Mouse (Mus musculus) forebrain, embryonic 16.5 days (tissue): ENCODE results near the gene Nav2. TPM values are rescaled to one million over a fixed set of nuclear protein-coding genes. Genes with fewer than 3 reads are reported as not detected.

ENCODE experiments used
- ATAC-seq: fragments of 200-750 bp; cut with Nextera tagmentation; 2 replicates; pipeline ENCODE4 v1.8.0; 2017; ENCODE audit warnings: mild to moderate bottlenecking, moderate library complexity
- H3K27ac ChIP-seq: fragments of 300-500 bp; sonication (generic); 2 replicates; pipeline ENCODE4 v1.5.1; 2014; ENCODE audit warnings: low read length, control low read depth
- H3K27me3 ChIP-seq: fragments of 300-500 bp; sonication (generic); replicated peaks from 2 replicates; pipeline ENCODE4 v1.6.1; 2014; ENCODE audit warnings: low read length; ENCODE audit not compliant: control insufficient read depth, insufficient read depth
- H3K36me3 ChIP-seq: fragments of 300-500 bp; sonication (generic); 2 replicates; pipeline ENCODE4 v1.6.1; 2014; ENCODE audit not compliant: control insufficient read depth, insufficient read depth
- H3K4me1 ChIP-seq: fragments of 300-500 bp; sonication (generic); replicated peaks from 2 replicates; pipeline ENCODE4 v1.6.1; 2014; ENCODE audit warnings: low read length; ENCODE audit not compliant: control insufficient read depth, insufficient read depth
- H3K4me2 ChIP-seq: fragments of 300-500 bp; sonication (generic); 2 replicates; pipeline ENCODE4 v1.6.1; 2014; ENCODE audit warnings: mild to moderate bottlenecking, low read length, control low read depth
- H3K4me3 ChIP-seq: fragments of 300-500 bp; sonication (generic); replicated peaks from 2 replicates; pipeline ENCODE4 v1.5.1; 2014; ENCODE audit warnings: mild to moderate bottlenecking, low read length, control low read depth
- H3K9ac ChIP-seq: fragments of 300-500 bp; sonication (generic); replicated peaks from 2 replicates; pipeline ENCODE4 v1.6.1; 2014; ENCODE audit warnings: low read depth, low read length, control low read depth
- H3K9me3 ChIP-seq: fragments of 300-500 bp; sonication (generic); 2 replicates; pipeline ENCODE4 v1.6.1; 2016; ENCODE audit warnings: low read length; ENCODE audit not compliant: control insufficient read depth
- WGBS: fragments of 180-500 bp; shearing (Covaris S2); extraction: QIAGEN DNeasy Blood & Tissue Kit; methylation state at CpG from one replicate; pipeline ENCODE4 v1.1.7; 2014; 5-methylcytosine and 5-hydroxymethylcytosine counted together
- polyA plus RNA-seq: library from polyadenylated mRNA; unstranded; fragments of >200 nt; fragmentation: Nextera tagmentation; extraction: Ambion mirVana; gene quantifications from 2 replicates; pipeline ENCODE4 v1.2.1, GENCODE M21; 2015

The Nav2 gene
- polyA plus RNA-seq, 1 experiment from 2014 or later, result 35.2 TPM

DNA sequence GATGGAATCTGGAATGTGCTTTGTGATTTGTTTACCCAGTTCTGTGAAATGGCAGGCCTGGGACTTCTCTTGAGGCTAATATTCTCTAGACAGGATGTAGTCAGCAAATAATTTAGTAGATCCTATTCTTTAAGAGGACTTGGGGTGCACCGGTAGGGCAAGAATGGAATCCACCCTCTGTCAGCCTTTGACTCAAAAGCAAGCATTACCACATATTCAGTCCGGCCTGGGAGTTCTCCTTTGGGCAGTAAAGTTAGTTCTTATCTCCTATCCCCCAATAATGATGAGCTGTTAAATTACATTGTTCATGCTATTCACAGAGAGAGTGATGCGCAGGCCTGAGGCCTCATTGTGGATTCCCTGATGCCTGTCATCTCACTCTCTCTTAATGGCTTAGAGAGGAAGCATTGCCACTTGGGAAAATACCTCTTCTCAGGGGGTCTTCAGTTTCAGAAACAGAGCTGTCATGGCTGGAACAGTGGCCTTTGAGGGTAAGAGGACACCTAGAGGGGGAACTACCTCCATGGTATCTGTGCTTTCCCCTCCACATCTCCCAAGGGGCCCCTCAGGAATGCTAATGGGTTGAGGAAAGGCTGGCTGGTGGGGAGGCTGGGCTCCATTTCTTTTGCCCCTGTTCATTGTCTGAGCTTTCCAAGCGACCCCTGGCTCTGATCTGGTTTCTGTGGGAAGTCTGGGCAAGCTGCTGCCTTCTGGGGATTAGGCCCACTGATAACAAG lies 133.0 kb downstream of the Nav2 start:
- no peak overlapping the region for H3K4me2 ChIP-seq
- H3K36me3 ChIP-seq, result no peaks in the 10 kb centered on the region
- no peaks in the 10 kb centered on the region for H3K27me3 ChIP-seq
- 0 out of 2 replicates have a peak, but pooled peaks cover 7% of the 10 kb centered on the region for H3K4me1 ChIP-seq
- H3K9ac ChIP-seq, result no peak overlapping the region
- no peaks in the 10 kb centered on the region for H3K9me3 ChIP-seq
- no peak overlapping the region for H3K4me3 ChIP-seq
- no peak overlapping the region for H3K27ac ChIP-seq
- WGBS, result 56% methylated on average over 4 of the region's 4 CpGs
- no peak for ATAC-seq

DNA sequence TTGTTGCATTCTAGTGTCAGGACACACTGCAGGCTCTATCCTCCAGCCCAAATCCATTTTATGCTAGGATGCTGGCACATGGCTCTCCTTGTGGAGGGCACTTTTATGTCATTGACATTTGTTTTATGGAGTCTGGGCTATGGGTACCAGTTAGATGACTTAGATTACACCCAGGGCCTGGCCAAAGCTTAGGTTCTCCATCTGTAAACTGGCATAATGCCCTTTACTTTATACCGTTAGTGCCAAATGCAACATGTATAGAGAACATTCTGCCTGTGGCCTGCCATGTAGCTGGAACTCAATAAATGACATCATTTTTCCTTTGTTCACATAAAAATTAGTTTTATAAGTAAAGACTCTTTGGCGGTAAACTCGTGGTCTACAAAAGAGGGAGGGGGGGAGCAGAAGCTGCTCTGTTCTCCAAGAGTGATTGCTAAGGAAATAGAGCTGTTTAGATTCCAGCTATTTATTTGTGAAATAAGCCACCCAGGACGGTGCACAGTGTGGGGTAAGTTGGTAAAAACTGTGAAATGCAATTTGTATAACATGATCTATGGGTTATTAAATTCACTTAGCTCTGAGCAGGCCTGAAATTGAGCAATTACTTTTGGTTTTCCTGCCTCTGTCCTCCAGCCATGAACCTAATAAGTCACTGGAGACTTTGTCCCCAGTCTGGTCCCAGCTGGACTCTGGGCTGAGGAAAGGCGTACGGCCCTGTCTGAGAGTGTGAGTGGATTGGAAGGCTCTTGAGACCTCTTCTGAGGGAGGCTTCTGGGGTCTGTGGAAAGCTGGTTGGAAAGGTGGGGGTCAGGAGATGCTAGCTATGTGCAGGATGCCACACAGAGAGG lies 137.2 kb downstream of the Nav2 start:
- no peak overlapping the region for H3K4me3 ChIP-seq
- WGBS, result 67% methylated on average over 6 of the region's 6 CpGs
- ATAC-seq, result no peak
- H3K4me2 ChIP-seq, result no peak overlapping the region
- H3K27ac ChIP-seq, result no peak overlapping the region
- no peak overlapping the region for H3K9ac ChIP-seq
- no peaks in the 10 kb centered on the region for H3K9me3 ChIP-seq
- H3K4me1 ChIP-seq, result 0 out of 2 replicates have a peak, but pooled peaks cover 4% of the 10 kb centered on the region
- H3K27me3 ChIP-seq, result no peaks in the 10 kb centered on the region
- H3K36me3 ChIP-seq, result no peaks in the 10 kb centered on the region

DNA sequence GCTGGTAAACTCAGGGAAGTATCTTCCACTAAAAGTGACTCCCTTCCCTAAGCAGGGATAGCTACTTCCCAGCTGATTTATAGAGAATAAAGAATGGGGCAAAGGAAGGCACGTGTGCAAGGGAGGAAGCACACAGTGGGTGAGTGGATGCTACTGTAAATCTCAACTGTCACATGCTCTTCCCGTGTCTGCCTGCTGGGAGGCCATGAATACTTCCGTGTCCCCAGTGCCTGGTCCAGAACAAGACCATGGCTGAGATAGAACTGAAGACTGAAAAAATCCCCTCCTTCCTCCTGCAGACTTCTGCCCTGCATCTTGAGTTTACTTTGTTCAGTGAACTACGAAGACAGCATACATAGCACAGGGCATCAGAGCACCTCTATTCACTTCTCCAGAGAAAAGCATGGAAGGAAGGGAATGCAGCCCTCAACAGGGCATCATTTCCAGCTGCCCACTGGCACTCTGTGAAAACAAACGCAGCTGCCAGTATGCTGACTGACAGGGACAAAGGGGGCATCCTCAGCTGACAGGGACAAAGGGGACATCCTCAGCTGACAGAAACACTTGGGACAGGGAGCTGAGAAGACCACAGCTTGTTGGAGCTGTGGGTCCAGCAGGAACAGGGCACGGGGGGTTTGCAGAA lies 138.0 kb downstream of the Nav2 start:
- H3K36me3 ChIP-seq, result no peaks in the 10 kb centered on the region
- H3K27ac ChIP-seq, result no peak overlapping the region
- no peaks in the 10 kb centered on the region for H3K9me3 ChIP-seq
- WGBS, result 73% methylated on average over 6 of the region's 6 CpGs
- no peak for ATAC-seq
- no peak overlapping the region for H3K9ac ChIP-seq
- no peak overlapping the region for H3K4me3 ChIP-seq
- 0 out of 2 replicates have a peak, but pooled peaks cover 4% of the 10 kb centered on the region for H3K4me1 ChIP-seq
- H3K27me3 ChIP-seq, result no peaks in the 10 kb centered on the region
- H3K4me2 ChIP-seq, result no peak overlapping the region

DNA sequence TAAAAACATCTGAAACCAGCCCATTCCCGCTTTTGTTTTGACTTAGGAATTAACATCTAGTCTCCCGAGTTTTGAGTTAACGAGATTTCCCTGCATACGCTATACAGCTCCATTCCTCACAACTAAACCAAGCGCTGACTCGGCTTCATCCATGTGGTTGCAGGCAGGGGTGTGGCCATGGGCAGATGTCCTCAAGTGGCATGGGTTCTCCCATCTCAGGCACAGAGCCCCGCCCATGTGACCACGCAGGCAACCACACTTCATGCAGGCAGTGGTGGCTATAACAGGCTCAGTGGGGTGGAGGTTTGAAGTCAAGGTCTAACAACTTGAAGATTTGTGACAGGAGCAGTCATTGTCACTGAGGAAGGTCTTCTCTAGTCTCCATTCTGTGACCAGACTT lies 138.8 kb downstream of the Nav2 start:
- H3K27me3 ChIP-seq, result no peaks in the 10 kb centered on the region
- peak; percentile 28; the same call in 1 of the 2 replicates for ATAC-seq
- H3K4me3 ChIP-seq, result no peak overlapping the region
- no peak overlapping the region for H3K4me2 ChIP-seq
- WGBS, result 39% methylated on average over 8 of the region's 8 CpGs
- H3K9me3 ChIP-seq, result no peaks in the 10 kb centered on the region
- H3K9ac ChIP-seq, result no peak overlapping the region
- H3K27ac ChIP-seq, result no peak overlapping the region
- no peaks in the 10 kb centered on the region for H3K36me3 ChIP-seq
- H3K4me1 ChIP-seq, result 0 out of 2 replicates have a peak, but pooled peaks cover 4% of the 10 kb centered on the region

DNA sequence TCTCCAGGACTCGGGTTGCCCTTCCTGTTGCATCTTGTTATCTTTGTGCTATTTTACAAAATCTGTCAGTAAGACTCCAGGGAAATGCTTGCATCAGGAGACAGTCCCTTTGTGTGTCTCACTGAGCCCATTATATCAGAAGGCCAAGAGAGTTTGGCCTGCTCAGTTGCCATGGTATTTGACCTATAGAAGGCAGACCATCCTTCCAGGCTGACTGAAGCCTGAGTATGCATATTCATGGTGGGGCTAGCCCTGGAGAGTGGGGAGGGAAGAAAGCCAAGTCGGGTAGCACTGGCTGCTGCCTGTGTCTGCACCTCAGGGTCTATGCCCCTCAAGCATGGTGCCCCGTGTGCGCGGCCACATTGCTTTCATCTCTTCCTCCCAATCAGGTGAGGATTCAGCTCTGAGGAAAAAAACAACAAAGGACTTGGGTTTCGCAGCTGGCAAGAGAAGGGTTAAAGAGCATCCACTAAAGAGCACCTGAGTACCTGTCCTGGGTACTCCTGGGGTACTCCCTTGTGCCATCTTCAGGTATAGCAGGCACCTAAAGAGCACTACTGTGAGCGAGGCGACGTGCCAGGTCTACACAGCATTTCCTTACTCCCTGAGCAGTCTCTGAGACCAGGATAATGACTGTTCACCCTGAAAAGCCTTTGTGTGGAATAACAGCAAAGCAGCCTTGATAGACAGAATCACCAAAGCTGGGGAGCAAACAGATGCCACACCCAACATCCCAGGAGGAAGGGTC lies 144.5 kb downstream of the Nav2 start:
- H3K9ac ChIP-seq, result no peak overlapping the region
- 0 out of 2 replicates have a peak, but pooled peaks have one; percentile 47 for ATAC-seq
- WGBS, result 69% methylated on average over 9 of the region's 9 CpGs
- H3K36me3 ChIP-seq, result no peaks in the 10 kb centered on the region
- H3K27me3 ChIP-seq, result no peaks in the 10 kb centered on the region
- H3K27ac ChIP-seq, result no peak overlapping the region
- H3K4me1 ChIP-seq, result peaks cover 5% of the 10 kb centered on the region
- H3K4me2 ChIP-seq, result no peak overlapping the region
- H3K4me3 ChIP-seq, result no peak overlapping the region
- no peaks in the 10 kb centered on the region for H3K9me3 ChIP-seq

DNA sequence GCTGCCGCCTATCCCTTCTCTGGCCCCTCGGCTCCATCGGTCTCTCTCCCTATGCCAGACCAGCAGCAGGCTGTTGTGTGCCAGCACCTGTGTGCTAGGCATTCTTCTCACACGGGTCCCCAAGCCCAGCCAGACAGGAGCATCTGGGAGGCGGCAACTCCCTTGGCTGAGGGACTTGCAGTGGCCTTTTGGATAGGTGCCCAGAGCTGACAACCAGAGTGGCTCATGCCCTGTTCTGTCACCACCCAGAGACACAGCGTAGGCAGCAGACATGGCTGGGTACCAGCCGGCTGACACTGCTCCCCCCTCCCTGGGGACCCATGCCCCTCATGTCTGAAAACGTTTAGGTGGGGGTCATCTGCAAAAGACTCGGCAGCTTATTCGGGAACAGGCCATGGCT lies 146.8 kb downstream of the Nav2 start:
- ATAC-seq, result peak; percentile 58
- 55% methylated on average over 10 of the region's 10 CpGs for WGBS
- Histone ChIP-seq H3K4me1 (peaks cover 5% of the 10 kb centered on the region), H3K9ac (no peak overlapping the region), H3K9me3 (no peaks in the 10 kb centered on the region), H3K4me2 (no peak overlapping the region), H3K4me3 (no peak overlapping the region), H3K27me3 (no peaks in the 10 kb centered on the region), H3K27ac (no peak overlapping the region), H3K36me3 (no peaks in the 10 kb centered on the region)

DNA sequence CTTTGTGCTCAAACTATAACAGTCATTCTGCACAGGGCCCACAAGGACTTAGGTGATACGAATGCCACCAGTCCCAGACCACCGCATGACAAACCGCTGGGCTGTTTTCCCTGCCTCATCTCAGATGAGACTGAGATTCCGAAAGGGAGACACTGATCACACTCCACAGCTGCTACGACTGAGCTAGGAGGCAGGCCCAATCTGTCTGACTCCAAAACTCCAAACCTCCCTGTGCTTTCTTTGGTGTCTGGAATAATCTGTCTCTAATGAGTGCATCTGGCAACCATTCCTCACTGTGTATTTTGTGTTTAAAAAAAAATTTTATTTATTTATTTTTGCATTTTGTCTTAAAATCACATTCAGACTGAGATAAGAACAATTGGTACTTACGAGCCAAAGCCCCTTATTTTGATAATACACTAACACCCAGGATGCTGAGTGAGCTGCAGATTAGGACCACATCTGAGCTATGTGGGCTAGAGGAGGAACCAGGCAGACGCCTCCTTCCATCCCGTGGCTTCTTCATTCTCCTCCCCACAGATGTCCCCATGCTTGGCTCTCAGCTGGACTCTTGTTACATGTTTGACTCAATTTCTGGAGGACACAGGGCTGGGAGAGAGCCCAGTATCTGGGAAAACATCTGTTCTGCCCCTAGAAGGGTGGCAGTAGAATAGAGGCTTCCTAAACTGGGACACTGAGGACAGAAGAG lies 149.9 kb downstream of the Nav2 start:
- ATAC-seq, result peak; percentile 49; the same call in 1 of the 2 replicates
- Histone ChIP-seq H3K4me1 (peaks cover 5% of the 10 kb centered on the region), H3K27me3 (no peaks in the 10 kb centered on the region), H3K27ac (no peak overlapping the region), H3K36me3 (no peaks in the 10 kb centered on the region), H3K9ac (no peak overlapping the region), H3K4me2 (no peak overlapping the region), H3K9me3 (no peaks in the 10 kb centered on the region), H3K4me3 (no peak overlapping the region)
- 75% methylated on average over 8 of the region's 8 CpGs for WGBS

DNA sequence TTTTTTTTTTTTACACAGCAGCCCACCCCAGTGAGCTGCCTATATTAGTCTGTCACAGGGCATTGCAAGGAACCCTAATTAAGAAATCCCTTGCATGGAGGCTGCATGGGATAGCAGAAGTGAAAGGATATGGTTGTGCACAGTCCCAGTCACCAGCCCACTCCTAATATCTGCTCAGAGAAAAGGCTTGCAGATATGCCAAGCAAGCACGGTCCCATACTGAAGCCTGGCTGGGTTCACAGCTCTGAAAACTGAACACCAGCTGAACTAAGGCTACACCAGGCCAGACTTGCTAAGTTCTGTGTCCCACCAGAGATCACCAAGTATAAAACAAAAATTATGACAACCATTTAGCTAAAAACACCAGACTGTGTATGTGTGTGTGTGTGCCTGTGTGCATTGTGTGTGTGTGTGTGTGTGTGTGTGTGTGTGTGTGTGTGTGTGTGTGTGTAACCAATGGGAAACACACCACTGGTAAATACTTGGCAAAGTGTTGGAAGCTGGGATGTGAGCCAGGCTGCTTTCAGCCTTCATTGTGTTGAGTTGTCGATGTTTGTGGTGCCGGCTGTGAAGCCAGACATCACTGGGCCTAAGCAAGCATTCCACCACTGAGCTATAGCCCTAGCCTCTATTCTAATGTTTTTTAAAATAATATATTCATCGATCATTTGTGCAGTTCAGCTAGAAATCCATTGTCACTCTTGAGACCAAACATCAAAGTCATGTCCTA lies 156.4 kb downstream of the Nav2 start:
- no peak overlapping the region for H3K4me3 ChIP-seq
- H3K9ac ChIP-seq, result no peak overlapping the region
- no peaks in the 10 kb centered on the region for H3K9me3 ChIP-seq
- 29% methylated on average over 4 of the region's 4 CpGs for WGBS
- peak; percentile 84 for ATAC-seq
- H3K27me3 ChIP-seq, result 0 out of 2 replicates have a peak, but pooled peaks cover 6% of the 10 kb centered on the region
- peaks cover 22% of the 10 kb centered on the region for H3K4me1 ChIP-seq
- H3K4me2 ChIP-seq, result no peak overlapping the region
- no peak overlapping the region for H3K27ac ChIP-seq
- no peaks in the 10 kb centered on the region for H3K36me3 ChIP-seq
